Mouse (Mus musculus): ENCODE results near the gene B9d2. TPM values are rescaled to one million over a fixed set of nuclear protein-coding genes. Genes with fewer than 3 reads are reported as not detected.

The B9d2 gene
- polyA plus RNA-seq, 1 experiment from 2014 or later: 33.1 TPM

DNA sequence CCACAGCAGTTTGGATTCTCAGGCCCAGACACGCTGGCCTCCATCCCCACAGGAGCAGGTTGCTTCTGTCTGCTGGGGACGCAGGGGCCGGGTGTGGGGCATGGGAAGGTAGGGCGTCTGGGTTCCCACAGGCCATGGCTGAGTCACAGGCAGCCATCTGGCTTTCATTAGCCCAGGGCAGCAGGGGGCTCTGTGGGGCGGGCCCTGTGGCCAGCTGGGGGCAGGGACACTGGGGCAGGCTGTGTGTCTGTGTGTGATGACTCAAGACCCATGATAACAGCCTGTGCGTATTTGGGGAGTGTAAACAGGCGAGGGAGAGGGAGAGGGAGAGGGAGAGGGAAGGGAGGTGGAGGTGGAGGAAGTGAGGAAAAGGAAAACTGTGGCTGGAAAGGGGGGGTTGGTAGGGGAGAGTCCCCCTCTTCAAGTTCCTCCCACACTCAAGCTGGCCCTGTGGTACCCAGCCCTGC, 31.2 kb downstream of the B9d2 start:
- WGBS: 25% methylated on average over 7 of the region's 7 CpGs
- Histone ChIP-seq H3K9me3 (ENCODE audit: control insufficient read depth, low read length) (no peaks in the 10 kb centered on the region), H3K4me2 (replicated peaks; ENCODE audit: low read depth, low read length) (no peak overlapping the region), H3K36me3 (ENCODE audit: control insufficient read depth, insufficient read depth, low read length) (peaks cover 15% of the 10 kb centered on the region), H3K27me3 (ENCODE audit: control insufficient read depth, insufficient read depth, low read length) (no peaks in the 10 kb centered on the region), H3K9ac (ENCODE audit: low read depth, low read length) (no peak overlapping the region), H3K27ac (ENCODE audit: low read depth, low read length) (no peak overlapping the region; the same call in 1 of the 2 replicates), H3K4me1 (replicated peaks; ENCODE audit: control insufficient read depth, insufficient read depth, low read length) (0 out of 2 replicates have a peak, but pooled peaks cover 2% of the 10 kb centered on the region), H3K4me3 (ENCODE audit: low read depth, low read length) (no peak overlapping the region)
- peak; percentile 47 for ATAC-seq (ENCODE audit: low FRiP score)
- no peak for DNase-seq (ENCODE audit: low spot score)

DNA sequence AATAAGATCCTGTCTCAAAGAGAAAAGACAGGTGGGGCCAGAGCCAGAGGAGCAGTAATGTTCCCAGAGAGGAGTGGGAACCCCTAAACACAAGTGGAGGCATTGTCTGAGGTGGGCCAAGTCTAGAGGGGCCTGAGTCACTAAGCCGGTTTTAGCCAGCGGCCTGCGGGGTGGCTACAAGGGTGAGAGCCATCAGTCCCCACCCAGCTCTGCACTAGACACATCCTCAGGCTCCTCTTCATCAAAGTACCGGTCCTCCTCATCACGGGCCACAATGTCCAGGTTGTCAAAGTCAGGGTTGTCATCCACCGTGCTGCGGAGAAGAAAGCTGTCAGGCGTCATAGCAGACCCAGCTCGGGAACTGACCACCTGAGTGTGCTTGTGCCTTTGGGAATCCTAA, 32.2 kb downstream of the B9d2 start:
- no peak overlapping the region for H3K9ac ChIP-seq (ENCODE audit: low read depth, low read length)
- H3K9me3 ChIP-seq (ENCODE audit: control insufficient read depth, low read length): no peaks in the 10 kb centered on the region
- no peak overlapping the region for H3K27ac ChIP-seq (ENCODE audit: low read depth, low read length)
- WGBS: 95% methylated on average over 9 of the region's 9 CpGs
- H3K4me1 ChIP-seq (replicated peaks; ENCODE audit: control insufficient read depth, insufficient read depth, low read length): peaks cover 2% of the 10 kb centered on the region; the same call in 1 of the 2 replicates
- H3K27me3 ChIP-seq (ENCODE audit: control insufficient read depth, insufficient read depth, low read length): no peaks in the 10 kb centered on the region
- H3K4me2 ChIP-seq (replicated peaks; ENCODE audit: low read depth, low read length): no peak overlapping the region
- no peak for ATAC-seq (ENCODE audit: low FRiP score)
- DNase-seq (ENCODE audit: low spot score): no peak
- H3K36me3 ChIP-seq (ENCODE audit: control insufficient read depth, insufficient read depth, low read length): peaks cover 15% of the 10 kb centered on the region
- no peak overlapping the region for H3K4me3 ChIP-seq (ENCODE audit: low read depth, low read length)

- Histone ChIP-seq H3K36me3 (ENCODE audit: control insufficient read depth, insufficient read depth, low read length) (peaks cover 15% of the 10 kb centered on the region), H3K4me1 (replicated peaks; ENCODE audit: control insufficient read depth, insufficient read depth, low read length) (peaks cover 6% of the 10 kb centered on the region; the same call in 1 of the 2 replicates), H3K9me3 (ENCODE audit: control insufficient read depth, low read length) (no peaks in the 10 kb centered on the region), H3K4me2 (replicated peaks; ENCODE audit: low read depth, low read length) (no peak overlapping the region), H3K27ac (ENCODE audit: low read depth, low read length) (no peak overlapping the region), H3K4me3 (ENCODE audit: low read depth, low read length) (no peak overlapping the region), H3K9ac (ENCODE audit: low read depth, low read length) (no peak overlapping the region), H3K27me3 (ENCODE audit: control insufficient read depth, insufficient read depth, low read length) (no peaks in the 10 kb centered on the region)
- DNase-seq (ENCODE audit: low spot score): no peak
- WGBS: 91% methylated on average over 8 of the region's 8 CpGs
- no peak for ATAC-seq (ENCODE audit: low FRiP score)
Measured at GRCm38 (mm10) chr7:25714581-25714980, 34.0 kb downstream of the B9d2 start.

DNA sequence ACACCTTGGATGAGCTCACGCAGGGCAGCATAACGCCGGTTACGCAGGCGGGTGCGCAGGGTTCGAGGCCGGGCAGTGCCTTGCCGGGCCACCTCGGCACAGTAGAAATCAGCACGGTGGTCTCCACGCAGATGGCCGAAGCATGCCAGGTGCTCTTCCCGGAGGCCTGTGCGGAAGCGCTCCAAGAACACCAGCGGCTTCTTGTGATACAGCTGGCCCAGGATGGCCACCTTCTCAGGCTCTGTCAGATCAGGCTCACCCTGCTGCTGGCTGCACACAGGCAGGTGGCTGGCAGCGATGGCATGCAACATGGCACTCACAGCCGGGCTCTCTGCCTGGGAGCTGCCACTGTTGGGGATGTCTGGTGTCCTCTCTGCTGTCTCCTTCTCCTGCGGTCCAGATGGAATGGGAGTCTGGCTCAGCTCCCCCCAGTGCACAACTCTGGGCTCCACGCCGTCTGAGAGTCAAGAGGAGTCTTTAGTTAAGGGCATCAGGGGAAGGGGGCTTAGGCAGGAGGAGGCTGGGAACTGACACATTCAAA, 35.2 kb downstream of the B9d2 start:
- H3K36me3 ChIP-seq (ENCODE audit: control insufficient read depth, insufficient read depth, low read length): peaks cover 15% of the 10 kb centered on the region
- ATAC-seq (ENCODE audit: low FRiP score): no peak
- H3K4me1 ChIP-seq (replicated peaks; ENCODE audit: control insufficient read depth, insufficient read depth, low read length): peaks cover 3% of the 10 kb centered on the region; the same call in 1 of the 2 replicates

DNA sequence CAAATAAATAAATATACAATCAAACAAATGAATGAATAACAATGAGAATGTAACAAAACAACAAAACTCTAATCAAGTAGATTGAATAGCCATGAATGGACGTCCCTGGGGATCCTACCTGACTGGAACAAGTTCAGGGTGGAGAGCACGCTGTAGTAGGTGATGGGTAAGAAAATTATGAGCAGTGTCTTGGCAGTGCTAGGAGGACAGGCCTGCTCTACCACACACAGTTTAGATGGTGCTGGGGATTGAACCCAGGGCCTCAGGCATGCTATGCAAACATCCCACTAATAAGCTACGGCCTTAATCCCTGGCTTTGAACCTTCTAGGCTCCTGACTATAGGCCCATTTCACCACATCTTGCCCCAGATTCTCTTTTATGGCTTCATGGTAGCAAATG, 36.9 kb downstream of the B9d2 start:
- no peaks in the 10 kb centered on the region for H3K9me3 ChIP-seq (ENCODE audit: control insufficient read depth, low read length)
- 92% methylated on average over 3 of the region's 3 CpGs for WGBS
- peaks cover 3% of the 10 kb centered on the region; the same call in 1 of the 2 replicates for H3K4me1 ChIP-seq (replicated peaks; ENCODE audit: control insufficient read depth, insufficient read depth, low read length)
- DNase-seq (ENCODE audit: low spot score) (no peak), ATAC-seq (ENCODE audit: low FRiP score) (no peak)
- H3K9ac ChIP-seq (ENCODE audit: low read depth, low read length): no peak overlapping the region
- no peak overlapping the region for H3K27ac ChIP-seq (ENCODE audit: low read depth, low read length)
- H3K27me3 ChIP-seq (ENCODE audit: control insufficient read depth, insufficient read depth, low read length): no peaks in the 10 kb centered on the region
- H3K4me2 ChIP-seq (replicated peaks; ENCODE audit: low read depth, low read length): no peak overlapping the region; the same call in 1 of the 2 replicates
- no peak overlapping the region for H3K4me3 ChIP-seq (ENCODE audit: low read depth, low read length)
- peaks cover 18% of the 10 kb centered on the region for H3K36me3 ChIP-seq (ENCODE audit: control insufficient read depth, insufficient read depth, low read length)

More for the DNA sequence above, 35.2 kb downstream of the B9d2 start:
- Histone ChIP-seq H3K4me3 (ENCODE audit: low read depth, low read length) (no peak overlapping the region), H3K9me3 (ENCODE audit: control insufficient read depth, low read length) (no peaks in the 10 kb centered on the region), H3K9ac (ENCODE audit: low read depth, low read length) (no peak overlapping the region), H3K27ac (ENCODE audit: low read depth, low read length) (no peak overlapping the region), H3K27me3 (ENCODE audit: control insufficient read depth, insufficient read depth, low read length) (no peaks in the 10 kb centered on the region), H3K4me2 (replicated peaks; ENCODE audit: low read depth, low read length) (no peak overlapping the region)
- 96% methylated on average over 22 of the region's 22 CpGs for WGBS
- no peak for DNase-seq (ENCODE audit: low spot score)

- H3K4me3 ChIP-seq (ENCODE audit: low read depth, low read length): peak within 1 kb of the TSS; percentile 75
- H3K27ac ChIP-seq (ENCODE audit: low read depth, low read length): peak within 1 kb of the TSS; percentile 65; the same call in 1 of the 2 replicates
- peaks cover 26% of the 10 kb centered on the region for H3K36me3 ChIP-seq (ENCODE audit: control insufficient read depth, insufficient read depth, low read length)
- ATAC-seq (ENCODE audit: low FRiP score): peak; percentile 82
- H3K9ac ChIP-seq (ENCODE audit: low read depth, low read length): peak within 1 kb of the TSS; percentile 81
- peaks cover 3% of the 10 kb centered on the region; the same call in 1 of the 2 replicates for H3K4me1 ChIP-seq (replicated peaks; ENCODE audit: control insufficient read depth, insufficient read depth, low read length)
- peak; percentile 95 for DNase-seq (ENCODE audit: low spot score)
- no peaks in the 10 kb centered on the region for H3K9me3 ChIP-seq (ENCODE audit: control insufficient read depth, low read length)
- H3K4me2 ChIP-seq (replicated peaks; ENCODE audit: low read depth, low read length): peak within 1 kb of the TSS; percentile 74
- H3K27me3 ChIP-seq (ENCODE audit: control insufficient read depth, insufficient read depth, low read length): no peaks in the 10 kb centered on the region
- WGBS: 5% methylated on average over 32 of the region's 32 CpGs
Measured at GRCm38 (mm10) chr7:25718788-25719417, 38.3 kb downstream of the B9d2 start, which contains the start of gene Ccdc97. Gene Ccdc97 (minus strand): TSS chr7:25719088.

DNA sequence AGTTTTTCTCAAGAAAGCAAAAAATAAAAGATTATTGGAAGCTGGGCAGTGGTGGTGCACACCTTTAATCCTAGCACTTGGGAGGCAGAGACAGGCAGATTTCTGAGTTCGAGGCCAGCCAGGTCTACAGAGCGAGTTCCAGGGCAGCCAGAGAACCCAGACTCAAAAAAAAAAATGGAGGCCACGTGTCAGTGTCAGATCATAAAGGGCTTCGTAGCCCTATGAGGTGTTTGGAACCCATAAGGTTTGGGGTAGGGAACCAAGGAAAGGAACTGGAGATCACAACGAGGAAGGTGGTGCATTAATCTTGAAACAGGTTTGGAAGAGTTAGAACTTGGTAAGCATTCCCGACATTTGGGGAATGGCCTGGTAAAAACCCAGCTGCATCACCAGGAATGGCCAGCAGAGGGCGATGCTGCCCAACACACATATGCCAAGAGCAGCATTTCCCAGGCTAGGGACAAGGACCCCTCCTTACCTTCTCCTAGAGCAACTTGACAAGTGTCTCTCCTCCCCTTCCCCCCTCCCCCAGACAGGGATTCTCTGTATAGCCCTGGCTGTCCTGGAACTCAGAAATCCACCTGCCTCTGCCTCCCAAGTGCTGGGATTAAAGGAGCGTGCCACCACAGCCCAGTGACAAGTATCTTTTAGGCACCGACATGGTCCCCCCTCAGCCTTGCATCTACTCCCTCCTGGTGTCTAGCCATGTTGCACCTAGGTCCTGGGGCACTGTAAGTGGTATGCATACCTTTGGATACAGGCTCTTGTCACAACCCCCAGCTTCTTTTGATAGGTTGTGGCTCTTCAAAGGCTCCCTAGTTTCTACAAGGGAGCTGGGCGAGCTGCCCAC, 39.4 kb downstream of the B9d2 start:
- no peaks in the 10 kb centered on the region for H3K9me3 ChIP-seq (ENCODE audit: control insufficient read depth, low read length)
- H3K4me1 ChIP-seq (replicated peaks; ENCODE audit: control insufficient read depth, insufficient read depth, low read length): peaks cover 3% of the 10 kb centered on the region; the same call in 1 of the 2 replicates
- peak; percentile 55; the same call in 1 of the 2 replicates for ATAC-seq (ENCODE audit: low FRiP score)
- no peaks in the 10 kb centered on the region for H3K27me3 ChIP-seq (ENCODE audit: control insufficient read depth, insufficient read depth, low read length)
- no peak overlapping the region for H3K9ac ChIP-seq (ENCODE audit: low read depth, low read length)
- H3K4me2 ChIP-seq (replicated peaks; ENCODE audit: low read depth, low read length): no peak overlapping the region
- WGBS: 65% methylated on average over 10 of the region's 10 CpGs
- H3K27ac ChIP-seq (ENCODE audit: low read depth, low read length): no peak overlapping the region
- DNase-seq (ENCODE audit: low spot score): peak; percentile 89
- H3K36me3 ChIP-seq (ENCODE audit: control insufficient read depth, insufficient read depth, low read length): peaks cover 29% of the 10 kb centered on the region
- no peak overlapping the region; the same call in 1 of the 2 replicates for H3K4me3 ChIP-seq (ENCODE audit: low read depth, low read length)

- no peaks in the 10 kb centered on the region for H3K9me3 ChIP-seq (ENCODE audit: control insufficient read depth, low read length)
- no peak overlapping the region for H3K9ac ChIP-seq (ENCODE audit: low read depth, low read length)
- no peak overlapping the region for H3K4me3 ChIP-seq (ENCODE audit: low read depth, low read length)
- peaks cover 3% of the 10 kb centered on the region; the same call in 1 of the 2 replicates for H3K4me1 ChIP-seq (replicated peaks; ENCODE audit: control insufficient read depth, insufficient read depth, low read length)
- H3K36me3 ChIP-seq (ENCODE audit: control insufficient read depth, insufficient read depth, low read length): peaks cover 28% of the 10 kb centered on the region
- WGBS: 90% methylated on average over 5 of the region's 5 CpGs
- H3K27me3 ChIP-seq (ENCODE audit: control insufficient read depth, insufficient read depth, low read length): no peaks in the 10 kb centered on the region
- no peak overlapping the region for H3K4me2 ChIP-seq (replicated peaks; ENCODE audit: low read depth, low read length)
- H3K27ac ChIP-seq (ENCODE audit: low read depth, low read length): no peak overlapping the region
- no peak for DNase-seq (ENCODE audit: low spot score)
- ATAC-seq (ENCODE audit: low FRiP score): no peak
Measured at GRCm38 (mm10) chr7:25720760-25721159, 40.2 kb downstream of the B9d2 start.
